Mouse (Mus musculus): Measurements from ENCODE around the gene Brd3os. TPM values are rescaled to one million over a fixed set of nuclear protein-coding genes. Genes with fewer than 3 reads are reported as not detected.

Gene Brd3os
- polyA plus RNA-seq (2021; fragmentation: Nextera tagmentation) = 42.0 and 49.3 TPM in 2 replicates
- long read RNA-seq, experiment 1, transcript Brd3os-202 (1 exons, 1,898 nt) = major isoform, 171 of 272 reads
- long read RNA-seq, experiment 1, partial matches to known transcripts = 0 of 272 reads
- long read RNA-seq, experiment 1, other reads (novel, unspliced or antisense) = 101 of 272 reads
- long read RNA-seq, experiment 2, transcript Brd3os-202 (1 exons, 1,898 nt) = major isoform, 36 of 53 reads
- long read RNA-seq, experiment 2, partial matches to known transcripts = 0 of 53 reads
- long read RNA-seq, experiment 2, other reads (novel, unspliced or antisense) = 17 of 53 reads

DNA sequence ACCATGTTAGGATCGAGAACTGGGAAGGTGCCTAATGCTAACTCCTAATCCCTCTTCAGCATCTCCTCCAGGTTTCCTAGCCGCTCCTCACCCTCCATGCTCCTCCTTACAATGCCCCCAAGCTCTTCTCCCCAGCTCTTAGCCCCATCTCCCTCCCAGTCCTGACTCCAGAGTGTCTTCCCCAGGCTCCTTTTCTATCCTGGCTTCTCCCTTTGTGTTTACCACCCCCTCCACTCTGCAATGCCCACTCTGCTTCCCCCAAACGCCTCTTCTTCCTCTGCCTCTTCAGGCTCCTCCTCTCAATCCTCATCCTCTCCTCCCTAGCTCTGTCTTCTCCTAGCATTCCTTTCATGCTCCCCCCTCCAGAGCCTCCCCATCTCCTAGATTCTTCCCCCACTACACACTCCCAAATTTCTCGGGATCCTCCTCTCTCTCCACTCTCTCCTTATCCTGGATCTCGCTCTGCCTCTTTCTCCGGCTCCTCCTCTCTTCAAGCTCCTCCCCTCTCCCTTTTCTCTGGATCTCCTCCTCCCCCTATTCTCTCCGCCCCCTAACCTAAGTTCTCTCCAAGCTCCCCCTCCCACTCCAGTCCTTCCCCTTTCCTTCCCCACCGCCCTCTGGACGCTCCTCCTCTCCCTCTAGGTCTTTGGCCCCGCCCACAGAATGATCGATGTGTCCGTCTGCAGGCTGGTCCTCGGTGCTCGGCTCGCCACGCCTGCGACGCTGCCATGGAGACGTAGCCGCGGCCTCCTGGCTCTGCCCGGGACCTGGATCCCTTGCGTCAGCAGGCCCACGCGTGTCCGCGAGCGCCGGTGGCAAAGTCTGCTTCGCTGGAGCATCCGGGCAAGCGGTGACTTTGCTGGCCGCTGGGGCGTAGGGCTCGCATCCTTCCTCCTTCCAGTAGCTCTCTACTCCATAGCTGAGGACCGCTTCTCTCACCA lies at the start of gene Brd3os:
Brd3os (plus strand) TSS at position 558 of the 941 bp plus-strand sequence.

DNA sequence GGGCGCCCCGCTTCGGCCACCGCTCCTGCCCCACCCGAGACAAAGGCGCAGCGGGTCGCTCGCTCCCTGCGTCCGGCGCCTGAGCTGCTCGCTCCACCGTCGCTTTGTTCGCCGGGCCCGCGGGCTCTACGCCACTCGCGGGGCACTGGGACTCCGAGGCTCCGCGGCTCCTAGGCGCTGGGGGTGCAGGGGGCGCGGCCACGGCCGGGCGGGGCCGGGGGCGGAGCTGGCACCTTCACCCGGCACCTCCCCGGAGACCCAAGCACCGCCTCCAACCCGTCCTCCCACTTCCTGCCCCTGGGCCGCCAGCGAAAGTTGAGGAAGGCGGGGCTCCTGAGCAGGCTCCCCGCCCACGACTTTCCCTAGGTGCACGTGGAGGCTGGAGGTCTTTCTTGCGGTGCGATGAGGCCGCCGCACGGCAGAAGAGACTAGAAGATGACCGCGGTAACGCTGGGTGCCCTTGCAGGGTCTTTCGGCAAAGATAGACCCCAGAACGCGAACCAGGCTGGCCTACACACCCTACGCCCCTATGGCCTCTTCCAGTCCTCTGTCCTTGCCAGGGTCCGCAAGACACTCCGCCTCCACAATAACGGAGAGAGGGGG lies 15.2 kb upstream of the Brd3os start, which contains the start of gene Vav2:
Vav2 (minus strand) TSS at position 179 of the 603 bp plus-strand sequence.

Other genes starting within 250 kb of the Brd3os start
- 2.7 and 3.6 TPM in 2 replicates for gene Sardh, start 194.0 kb upstream of the Brd3os start, polyA plus RNA-seq (2021; fragmentation: Nextera tagmentation)
- gene Vav2, start 15.3 kb upstream of the Brd3os start, polyA plus RNA-seq (2021; fragmentation: Nextera tagmentation) = 0.74 and 0.75 TPM in 2 replicates
- gene Brd3, start 65.3 kb downstream of the Brd3os start, polyA plus RNA-seq (2021; fragmentation: Nextera tagmentation) = 19.4 and 30.1 TPM in 2 replicates
- 12.4 and 13.7 TPM in 2 replicates for gene Wdr5, start 72.8 kb downstream of the Brd3os start, polyA plus RNA-seq (2021; fragmentation: Nextera tagmentation)
- gene Rxra, start 234.1 kb downstream of the Brd3os start, polyA plus RNA-seq (2021; fragmentation: Nextera tagmentation) = 4.0 and 6.6 TPM in 2 replicates